13 mouse cellular contexts compared by ENCODE assay signal in genomic region chr1:88300301-88301050, GRCm38 (mm10). TPM values are rescaled to one million over a fixed set of nuclear protein-coding genes. Genes with fewer than 3 reads are reported as not detected.
DNase-seq lines count a peak whose midpoint lies in the region; ATAC-seq and TF ChIP-seq lines count a peak whose summit lies in the region.
"Had no signal": no experiment of that assay in that cellular context is flagged by ENCODE, and none has a peak within 500 bp of the region (broad histone marks: within the 10 kb centered on the region; RNA-seq: fewer than 3 reads in every experiment).

No protein-coding gene starts in this region.

- peak; percentile 5; the same call in 1 of the 2 replicates for ATAC-seq in hindbrain, embryonic 12.5 days (ENCODE audit: low FRiP score)
- ATAC-seq in intestine, embryonic 15.5 days, result peak; percentile 4; the same call in 1 of the 2 replicates
- ATAC-seq: Patski had no signal

- peaks cover 94% of the 10 kb centered on the region for H3K9me3 ChIP-seq in hindbrain, embryonic 12.5 days (replicated peaks)
- peaks cover 96% of the 10 kb centered on the region for H3K9me3 ChIP-seq in hindbrain, embryonic 10.5 days
- peaks cover 14% of the 10 kb centered on the region; the same call in 1 of the 2 replicates for H3K9me3 ChIP-seq in intestine, embryonic 15.5 days

- H3K36me3 ChIP-seq in hindbrain, embryonic 12.5 days, result no peaks in the 10 kb centered on the region
- no peaks in the 10 kb centered on the region for H3K36me3 ChIP-seq in hindbrain, embryonic 10.5 days
- no peaks in the 10 kb centered on the region for H3K36me3 ChIP-seq in intestine, embryonic 15.5 days

- 44% methylated on average over 5 of the region's 5 CpGs for WGBS in hindbrain, embryonic 12.5 days
- 47% methylated on average over 5 of the region's 5 CpGs for WGBS in hindbrain, embryonic 10.5 days
- WGBS in intestine, embryonic 15.5 days, result 42% methylated on average over 5 of the region's 5 CpGs

- H3K4me3 ChIP-seq in hindbrain, embryonic 12.5 days, result no peak overlapping the region
- H3K4me3 ChIP-seq in hindbrain, embryonic 10.5 days, result no peak overlapping the region
- no peak overlapping the region for H3K4me3 ChIP-seq in intestine, embryonic 15.5 days (replicated peaks)

- H3K27ac ChIP-seq in hindbrain, embryonic 12.5 days, result no peak overlapping the region
- no peak overlapping the region for H3K27ac ChIP-seq in hindbrain, embryonic 10.5 days
- no peak overlapping the region for H3K27ac ChIP-seq in intestine, embryonic 15.5 days

- H3K4me1 ChIP-seq in hindbrain, embryonic 12.5 days, result no peaks in the 10 kb centered on the region
- no peaks in the 10 kb centered on the region for H3K4me1 ChIP-seq in hindbrain, embryonic 10.5 days (replicated peaks)
- no peaks in the 10 kb centered on the region for H3K4me1 ChIP-seq in intestine, embryonic 15.5 days (replicated peaks)

- no peak overlapping the region for H3K4me2 ChIP-seq in hindbrain, embryonic 12.5 days (replicated peaks)
- H3K4me2 ChIP-seq in intestine, embryonic 15.5 days (replicated peaks), result no peak overlapping the region

- no peak for DNase-seq in hindbrain, embryonic 10.5 days (ENCODE audit: low spot score)
- DNase-seq in brain, embryonic 14.5 days (ENCODE audit: low read depth), result peak; percentile 1
- DNase-seq in naive thymus-derived CD4-positive, alpha-beta T cell, adult 2 months (ENCODE audit: low read depth), result peak; percentile 6
- DNase-seq in right cerebral cortex, postnatal 25 days, result no peak
- DNase-seq in right cerebral cortex, postnatal 36 days (ENCODE audit: low spot score in 2 of 2), result no peak
- DNase-seq in cerebellum, postnatal 10 days, result no peak
- DNase-seq: cerebellum, adult 8-10 months; heart, postnatal 14 days; lung, postnatal 4 days; spleen, adult 18-20 months had no signal

- no peak overlapping the region for H3K9ac ChIP-seq in hindbrain, embryonic 12.5 days
- H3K9ac ChIP-seq in intestine, embryonic 15.5 days, result no peak overlapping the region

- no peak for TF ChIP-seq CTCF in brain, embryonic 14.5 days (IDR thresholded peaks at IDR 0.05; ENCODE audit: borderline replicate concordance, extremely low read depth, insufficient read depth, insufficient read length)

- TF ChIP-seq POLR2A in brain, embryonic 14.5 days (IDR thresholded peaks at IDR 0.05; ENCODE audit: borderline replicate concordance, extremely low read depth, insufficient read depth, insufficient read length, poor library complexity, severe bottlenecking), result no peak

- H3K27me3 ChIP-seq in hindbrain, embryonic 12.5 days, result no peaks in the 10 kb centered on the region
- H3K27me3 ChIP-seq in hindbrain, embryonic 10.5 days (ENCODE audit: insufficient read depth, poor library complexity, severe bottlenecking), result no peaks in the 10 kb centered on the region
- H3K27me3 ChIP-seq in intestine, embryonic 15.5 days (replicated peaks), result no peaks in the 10 kb centered on the region

RNA-seq across cellular contexts. Expression of gene Trpm8, which starts 23.0 kb away (rescaled TPM):
- polyA plus RNA-seq in hindbrain, embryonic 12.5 days (2016; fragmentation: Nextera tagmentation; extraction: Ambion mirVana), result not detected in 2 replicates
- not detected in 2 replicates for polyA plus RNA-seq in hindbrain, embryonic 10.5 days (2016; fragmentation: Nextera tagmentation; extraction: Ambion mirVana)
- 0.10 TPM in 2 replicates for polyA plus RNA-seq in brain, embryonic 14.5 days (2012; rRNA removed)
- polyA plus RNA-seq in intestine, embryonic 15.5 days (2015; fragmentation: Nextera tagmentation; extraction: Ambion mirVana), result not detected in 2 replicates

RNA-seq across cellular contexts. Expression of gene Hjurp, which starts 23.0 kb away (rescaled TPM):
- polyA plus RNA-seq in hindbrain, embryonic 12.5 days (2016; fragmentation: Nextera tagmentation; extraction: Ambion mirVana), result 167 and 169 TPM in 2 replicates
- polyA plus RNA-seq in hindbrain, embryonic 10.5 days (2016; fragmentation: Nextera tagmentation; extraction: Ambion mirVana), result 169 and 205 TPM in 2 replicates
- polyA plus RNA-seq in brain, embryonic 14.5 days (2012; rRNA removed), result 140 and 179 TPM in 2 replicates
- 158 and 160 TPM in 2 replicates for polyA plus RNA-seq in intestine, embryonic 15.5 days (2015; fragmentation: Nextera tagmentation; extraction: Ambion mirVana)

Comparison
In these comparisons a context has a peak if more than half of its experiments do, and no peak if none do; other contexts are left out.
1. DNase-seq: peak in brain, embryonic 14.5 days (single experiment) and naive thymus-derived CD4-positive, alpha-beta T cell, adult 2 months (single experiment); none in hindbrain, embryonic 10.5 days (single experiment), right cerebral cortex, postnatal 25 days (single experiment), right cerebral cortex, postnatal 36 days (0 of 2) and cerebellum, postnatal 10 days (0 of 2).